Mouse (Mus musculus) intestine, embryonic 14.5 days (tissue): Measurements from ENCODE around the gene Cd59b. TPM values are rescaled to one million over a fixed set of nuclear protein-coding genes. Genes with fewer than 3 reads are reported as not detected.
"Not testable (repeated sequence)": the region's sequence is repeated elsewhere in the genome, so short reads cannot be mapped to it uniquely, and the experiment has no call there.

Source experiments
- ATAC-seq: fragments of 200-750 bp; cut with Nextera tagmentation; replicated peaks from 2 replicates; pipeline ENCODE4 v1.8.0; 2017; ENCODE audit warnings: low read depth, moderate number of reproducible peaks, moderate TSS enrichment, moderate library complexity; ENCODE audit not compliant: low FRiP score, low TSS enrichment
- DNase-seq: peaks from one replicate; pipeline ENCODE4 v3.0.0-alpha.2; 2018; ENCODE audit warnings: low spot score
- H3K27ac ChIP-seq: fragments of 300-500 bp; sonication (generic); 2 replicates; pipeline ENCODE4 v1.5.1; 2014; ENCODE audit warnings: low read depth, mild to moderate bottlenecking, control low read depth
- H3K27me3 ChIP-seq: fragments of 300-500 bp; sonication (generic); replicated peaks from 2 replicates; pipeline ENCODE4 v1.6.1; 2014; ENCODE audit warnings: low read length, control low read depth; ENCODE audit not compliant: control insufficient read depth, insufficient read depth
- H3K36me3 ChIP-seq: fragments of 300-500 bp; sonication (generic); 2 replicates; pipeline ENCODE4 v1.6.1; 2014; ENCODE audit warnings: low read length, control low read depth; ENCODE audit not compliant: control insufficient read depth, insufficient read depth
- H3K4me1 ChIP-seq: fragments of 300-500 bp; sonication (generic); replicated peaks from 2 replicates; pipeline ENCODE4 v1.6.1; 2014; ENCODE audit warnings: low read length, control low read depth, mixed read lengths; ENCODE audit not compliant: control insufficient read depth, insufficient read depth
- H3K4me2 ChIP-seq: fragments of 300-500 bp; sonication (generic); 2 replicates; pipeline ENCODE4 v1.6.1; 2014; ENCODE audit warnings: low read length
- H3K4me3 ChIP-seq: fragments of 300-500 bp; sonication (generic); 2 replicates; pipeline ENCODE4 v1.5.1; 2014; ENCODE audit warnings: low read depth, low read length, control low read depth, mixed read lengths
- H3K9ac ChIP-seq: fragments of 300-500 bp; sonication (generic); 2 replicates; pipeline ENCODE4 v1.6.1; 2014; ENCODE audit warnings: mild to moderate bottlenecking, low read length
- H3K9me3 ChIP-seq: fragments of 300-500 bp; sonication (generic); 2 replicates; pipeline ENCODE4 v1.6.1; 2016; ENCODE audit warnings: low read length, control low read depth; ENCODE audit not compliant: control insufficient read depth
- WGBS: fragments of 180-500 bp; shearing (Covaris S2); extraction: QIAGEN DNeasy Blood & Tissue Kit; methylation state at CpG from one replicate; pipeline ENCODE4 v1.1.7; 2014; 5-methylcytosine and 5-hydroxymethylcytosine counted together
- polyA plus RNA-seq: library from polyadenylated mRNA; unstranded; fragments of >200 nt; fragmentation: Nextera tagmentation; extraction: Ambion mirVana; gene quantifications from 2 replicates; pipeline ENCODE4 v1.2.1, GENCODE M21; 2014

Gene Cd59b
- polyA plus RNA-seq, 1 experiment from 2014 or later = 5.1 TPM

DNA sequence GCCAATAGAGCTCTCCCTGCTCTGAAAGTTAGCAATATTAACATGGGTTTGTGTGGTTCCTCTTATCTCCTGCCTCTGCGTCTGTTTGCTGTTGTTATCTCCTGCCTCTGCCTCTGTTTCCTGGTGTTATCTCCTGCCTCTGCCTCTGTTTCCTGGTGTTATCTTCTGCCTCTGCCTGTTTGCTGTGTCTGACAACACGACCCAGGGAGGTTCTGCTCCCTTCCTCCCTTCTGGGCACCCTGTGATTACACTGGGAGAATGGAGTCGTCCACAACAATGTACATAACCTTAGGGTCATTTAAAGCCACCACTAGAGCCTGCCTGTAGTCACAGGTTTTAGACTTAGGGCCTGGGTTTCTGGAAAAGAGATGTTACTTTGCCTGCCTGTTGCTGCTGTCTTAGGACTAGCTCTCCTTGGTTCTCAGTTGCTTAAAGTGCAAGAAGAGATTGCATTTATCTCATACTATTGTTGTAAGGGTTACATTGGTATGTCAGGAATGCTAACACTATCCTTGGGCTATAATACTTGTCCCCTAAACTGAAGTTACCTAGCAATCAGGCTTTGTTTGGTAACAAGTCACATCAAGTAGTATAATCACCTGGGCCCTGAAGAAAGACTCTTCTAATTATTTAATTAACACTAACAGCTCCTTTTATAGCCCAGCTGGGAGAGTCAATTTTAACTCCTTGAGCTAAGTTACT lies 29.0 kb downstream of the Cd59b start:
- no peak overlapping the region for H3K4me3 ChIP-seq
- 0 out of 2 replicates have a peak, but pooled peaks cover 3% of the 10 kb centered on the region for H3K4me1 ChIP-seq
- no peaks in the 10 kb centered on the region for H3K9me3 ChIP-seq
- H3K27ac ChIP-seq = no peak overlapping the region
- no peaks in the 10 kb centered on the region for H3K36me3 ChIP-seq
- H3K4me2 ChIP-seq = no peak overlapping the region
- WGBS = 24% methylated on average over 3 of the region's 3 CpGs
- ATAC-seq (no peak), DNase-seq (no peak)
- H3K27me3 ChIP-seq = no peaks in the 10 kb centered on the region
- no peak overlapping the region for H3K9ac ChIP-seq

DNA sequence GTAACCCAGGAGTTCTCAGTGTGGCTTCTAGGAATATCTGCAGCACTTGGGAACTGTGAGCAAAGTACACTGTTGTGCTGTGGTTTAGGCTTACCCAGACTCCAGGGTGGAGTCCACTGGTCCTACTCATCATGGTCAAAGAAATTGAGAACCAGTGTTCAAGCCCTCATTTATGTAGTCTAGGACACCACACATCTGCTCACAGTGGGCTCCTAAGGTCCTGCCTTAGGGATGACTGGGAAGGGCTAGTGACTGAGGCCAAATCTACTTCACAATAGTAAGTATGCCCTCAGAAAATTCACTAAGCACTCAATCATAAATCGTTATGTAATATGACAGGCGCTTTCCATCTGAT lies 29.6 kb downstream of the Cd59b start:
- Histone ChIP-seq H3K27ac (no peak overlapping the region), H3K36me3 (no peaks in the 10 kb centered on the region), H3K9ac (no peak overlapping the region), H3K4me2 (no peak overlapping the region), H3K9me3 (no peaks in the 10 kb centered on the region), H3K4me3 (no peak overlapping the region), H3K27me3 (no peaks in the 10 kb centered on the region), H3K4me1 (0 out of 2 replicates have a peak, but pooled peaks cover 3% of the 10 kb centered on the region)
- WGBS = 93% methylated on average over 2 of the region's 2 CpGs
- DNase-seq (no peak), ATAC-seq (no peak)

DNA sequence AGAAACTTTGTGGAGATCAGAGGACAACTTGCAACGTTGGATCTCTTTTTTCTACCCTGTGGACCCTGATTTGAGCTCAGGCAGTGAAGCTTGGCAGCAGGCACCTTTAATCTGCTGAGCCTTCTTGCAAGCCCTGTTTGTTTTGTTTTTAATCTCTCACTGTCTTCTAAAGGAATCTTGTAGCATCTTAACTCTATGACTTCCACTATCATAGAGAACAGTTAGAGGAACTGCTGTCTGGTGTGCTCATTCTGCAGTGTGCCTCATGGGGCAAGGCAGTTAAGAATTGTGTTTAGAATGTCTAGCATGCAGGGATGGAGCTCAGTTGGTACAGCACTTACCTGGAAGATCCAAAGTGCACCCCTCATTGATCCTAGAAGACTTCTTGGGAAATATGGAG lies 30.3 kb downstream of the Cd59b start:
- H3K4me1 ChIP-seq = 0 out of 2 replicates have a peak, but pooled peaks cover 3% of the 10 kb centered on the region
- 58% methylated on average over 1 of the region's 1 CpGs for WGBS
- H3K4me3 ChIP-seq = no peak overlapping the region
- H3K9me3 ChIP-seq = no peaks in the 10 kb centered on the region
- no peaks in the 10 kb centered on the region for H3K27me3 ChIP-seq
- no peak overlapping the region for H3K27ac ChIP-seq
- H3K4me2 ChIP-seq = no peak overlapping the region
- ATAC-seq (no peak), DNase-seq (no peak)
- H3K9ac ChIP-seq = no peak overlapping the region
- no peaks in the 10 kb centered on the region for H3K36me3 ChIP-seq

DNA sequence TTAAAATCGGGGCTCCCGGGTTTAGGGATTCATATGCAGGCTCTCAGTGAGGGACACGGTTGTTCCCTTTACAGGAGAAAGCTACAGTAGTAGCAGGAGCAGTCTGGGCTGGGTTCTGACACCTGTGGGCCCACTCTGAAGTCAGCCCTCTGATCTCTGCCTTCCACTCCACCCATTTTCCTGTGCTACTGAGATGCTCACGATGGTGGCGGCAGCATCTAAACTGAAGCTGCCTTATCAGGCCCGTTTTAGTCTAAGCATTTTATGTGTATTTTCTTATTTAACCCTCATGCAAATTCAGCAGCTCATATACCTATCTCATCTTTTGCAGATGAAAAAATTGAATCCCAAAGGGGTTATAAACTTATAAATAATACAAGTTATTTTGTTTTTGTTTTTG lies 35.2 kb downstream of the Cd59b start:
- Histone ChIP-seq H3K27ac (no peak overlapping the region), H3K27me3 (no peaks in the 10 kb centered on the region), H3K4me3 (no peak overlapping the region), H3K4me2 (no peak overlapping the region), H3K9me3 (no peaks in the 10 kb centered on the region), H3K9ac (no peak overlapping the region), H3K36me3 (no peaks in the 10 kb centered on the region), H3K4me1 (peaks cover 3% of the 10 kb centered on the region; the same call in 1 of the 2 replicates)
- ATAC-seq = no peak
- WGBS = 90% methylated on average over 6 of the region's 6 CpGs
- DNase-seq = no peak

DNA sequence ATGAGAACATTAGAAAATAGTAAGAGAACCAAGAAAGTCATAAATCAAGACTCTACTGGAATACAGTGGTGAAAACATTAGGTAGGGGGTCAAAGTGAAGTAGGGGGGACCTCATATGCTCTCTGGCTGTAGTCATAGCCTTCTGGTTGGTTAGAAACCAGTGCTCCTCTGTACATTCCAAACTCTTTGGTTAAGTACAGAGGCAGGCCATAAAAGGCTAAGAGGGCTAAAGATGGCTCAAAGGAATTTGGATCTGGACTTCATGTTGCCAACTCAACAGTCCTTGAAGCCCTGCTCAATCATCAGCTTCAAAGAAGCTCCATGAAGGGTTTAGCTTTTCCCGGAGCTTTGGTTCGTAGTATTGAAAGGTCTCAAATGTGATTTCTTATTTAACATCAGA lies 39.4 kb downstream of the Cd59b start:
- 74% methylated on average over 2 of the region's 2 CpGs for WGBS
- H3K4me2 ChIP-seq, DNase-seq: not testable (repeated sequence)

DNA sequence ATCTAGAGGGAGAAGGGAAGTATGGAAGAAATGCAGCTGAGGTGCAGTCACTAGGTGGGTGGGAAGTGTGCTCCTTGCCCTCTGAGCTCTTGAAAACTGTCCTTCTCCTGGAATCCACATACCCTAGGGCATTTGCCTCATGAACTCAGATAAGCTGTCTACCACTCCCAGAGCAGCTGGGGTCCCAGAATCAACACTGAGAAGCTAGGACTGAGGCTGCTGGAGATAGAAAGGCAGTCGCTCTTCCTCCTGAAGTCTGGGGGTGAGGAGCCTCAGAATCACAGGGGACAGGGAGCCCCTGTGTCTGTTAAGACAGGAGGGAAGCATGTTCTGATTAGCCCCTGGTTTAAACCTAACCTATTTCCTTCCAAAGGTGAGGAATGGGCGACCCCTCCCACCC lies 39.9 kb downstream of the Cd59b start:
- H3K9me3 ChIP-seq = no peaks in the 10 kb centered on the region
- no peaks in the 10 kb centered on the region; the same call in 1 of the 2 replicates for H3K36me3 ChIP-seq
- no peaks in the 10 kb centered on the region for H3K27me3 ChIP-seq
- DNase-seq (peak; percentile 50), ATAC-seq (no peak)
- no peak overlapping the region for H3K4me2 ChIP-seq
- no peak overlapping the region for H3K9ac ChIP-seq
- H3K4me1 ChIP-seq = peaks cover 3% of the 10 kb centered on the region; the same call in 1 of the 2 replicates
- no peak overlapping the region for H3K27ac ChIP-seq
- 77% methylated on average over 2 of the region's 2 CpGs for WGBS
- H3K4me3 ChIP-seq = no peak overlapping the region

More for the DNA sequence above, 39.4 kb downstream of the Cd59b start:
- not testable (repeated sequence) for ATAC-seq, H3K4me3 ChIP-seq, H3K9ac ChIP-seq, H3K36me3 ChIP-seq, H3K4me1 ChIP-seq, H3K27me3 ChIP-seq, H3K9me3 ChIP-seq, H3K27ac ChIP-seq

DNA sequence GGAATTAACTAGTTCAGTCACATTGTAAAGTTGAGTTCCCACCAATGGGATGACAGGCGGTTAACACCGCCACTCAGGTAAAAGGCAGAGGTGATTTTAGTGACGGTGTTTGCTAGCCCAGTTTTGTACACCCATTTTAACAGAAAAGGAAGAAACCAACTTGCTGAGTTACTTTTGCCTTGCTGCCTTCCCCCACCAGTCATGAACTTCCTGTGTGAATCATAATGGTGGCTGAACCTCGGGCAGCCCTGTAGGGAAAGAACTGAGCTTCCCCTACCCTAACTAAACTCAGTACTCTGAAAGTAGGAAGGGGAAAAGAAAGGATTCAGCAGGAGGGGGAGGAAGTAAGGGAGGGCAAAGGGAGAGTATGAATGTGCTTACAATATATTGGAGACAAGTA lies 40.4 kb downstream of the Cd59b start:
- no peak for ATAC-seq
- WGBS = 86% methylated on average over 4 of the region's 4 CpGs

DNA sequence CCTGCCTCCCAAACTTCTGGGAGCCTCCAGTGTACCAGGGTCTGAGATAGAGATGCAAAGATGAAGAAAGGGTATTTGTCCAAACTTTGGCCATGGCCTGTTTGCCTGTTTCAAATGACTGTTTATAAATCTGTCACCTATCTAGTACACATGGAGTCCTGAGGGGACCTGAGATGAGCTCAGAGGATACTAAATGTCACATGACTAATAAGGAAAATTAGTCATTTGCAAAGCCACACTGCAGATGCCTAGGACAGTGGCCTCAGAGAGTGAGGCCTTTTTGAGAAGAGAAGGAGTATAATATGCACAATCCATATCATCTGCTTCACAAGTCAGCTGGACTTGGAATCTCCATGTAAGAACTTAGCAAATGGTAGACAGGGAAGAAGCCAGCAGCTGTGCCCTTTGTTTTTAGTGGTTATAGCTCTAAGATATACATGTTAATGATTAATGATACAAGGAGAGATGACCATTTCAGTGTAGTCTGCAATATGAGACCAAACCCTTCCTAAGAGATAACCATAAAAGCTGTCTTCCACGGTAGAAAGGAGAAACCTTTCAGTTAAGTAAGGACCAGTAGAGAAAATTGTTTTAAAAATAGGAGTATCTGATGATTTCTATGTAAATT lies 41.6 kb downstream of the Cd59b start:
- not testable (repeated sequence) for ATAC-seq, H3K27me3 ChIP-seq

More for the DNA sequence above, 40.4 kb downstream of the Cd59b start:
- H3K36me3 ChIP-seq = no peaks in the 10 kb centered on the region; the same call in 1 of the 2 replicates
- no peak for DNase-seq
- H3K9me3 ChIP-seq = no peaks in the 10 kb centered on the region
- no peak overlapping the region for H3K27ac ChIP-seq
- peaks cover 3% of the 10 kb centered on the region; the same call in 1 of the 2 replicates for H3K4me1 ChIP-seq
- no peak overlapping the region for H3K4me3 ChIP-seq
- H3K27me3 ChIP-seq = no peaks in the 10 kb centered on the region
- no peak overlapping the region for H3K4me2 ChIP-seq
- no peak overlapping the region for H3K9ac ChIP-seq

DNA sequence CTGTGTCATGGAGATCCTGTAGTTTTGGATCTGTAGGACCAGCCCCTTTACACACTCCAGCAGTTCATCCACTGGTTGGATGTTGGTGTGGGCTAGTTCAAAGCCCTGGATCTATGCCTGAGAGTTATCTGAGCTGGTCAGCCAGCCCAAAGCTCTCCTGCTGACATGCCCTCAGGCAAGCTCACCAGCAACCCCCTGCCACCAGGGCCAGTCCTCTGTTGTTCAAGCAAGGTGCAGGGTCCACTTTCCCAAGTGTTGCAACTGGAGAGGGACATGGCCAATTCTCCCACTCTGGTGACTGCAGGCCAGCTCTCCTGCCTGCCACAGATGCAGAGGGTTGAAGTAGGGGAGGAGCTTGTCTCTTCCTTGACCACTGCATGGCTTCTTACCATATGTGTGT lies 43.9 kb downstream of the Cd59b start:
- H3K9me3 ChIP-seq, H3K9ac ChIP-seq, H3K27ac ChIP-seq, H3K36me3 ChIP-seq, DNase-seq, H3K4me2 ChIP-seq, H3K4me3 ChIP-seq, H3K27me3 ChIP-seq, H3K4me1 ChIP-seq, ATAC-seq: not testable (repeated sequence)

More for the DNA sequence above, 41.6 kb downstream of the Cd59b start:
- not testable (repeated sequence) for H3K27ac ChIP-seq, H3K4me2 ChIP-seq, H3K36me3 ChIP-seq, H3K9me3 ChIP-seq, H3K9ac ChIP-seq, H3K4me1 ChIP-seq, DNase-seq, H3K4me3 ChIP-seq
- no CpG with 5 or more reads among the region's 1 CpGs for WGBS
